Mouse (Mus musculus) cerebellum, postnatal 14 days (tissue): ENCODE results near the gene Gdf10.

Experiments used
- DNase-seq, 2 experiments: peaks; one replicate each; pipeline ENCODE4 v3.0.0; 2021; ENCODE audit warnings: mixed read lengths in 2 of 2

Gene Gdf10

GRCm38 (mm10) chr14:33923168-33924070 is at the start of gene Gdf10:
TSS of gene Gdf10 (plus strand) at chr14:33923587.
- DNase-seq = peak; percentile 40

- no peak for DNase-seq
Measured at GRCm38 (mm10) chr14:33878826-33879225, 44.6 kb upstream of the Gdf10 start.

- DNase-seq = no peak
Measured at GRCm38 (mm10) chr14:33880236-33880635, 43.2 kb upstream of the Gdf10 start.

GRCm38 (mm10) chr14:33881471-33881870 is 41.9 kb upstream of the Gdf10 start:
- no peak for DNase-seq

- DNase-seq = peak in 1 of 2 experiments; percentile 38
Measured at GRCm38 (mm10) chr14:33883046-33883445, 40.3 kb upstream of the Gdf10 start.

GRCm38 (mm10) chr14:33885466-33885865 is 37.9 kb upstream of the Gdf10 start:
- DNase-seq = no peak

GRCm38 (mm10) chr14:33888387-33889035 is 34.9 kb upstream of the Gdf10 start:
- DNase-seq = peak; percentile 35 to 50

- DNase-seq = no peak
Measured at GRCm38 (mm10) chr14:33889971-33890370, 33.4 kb upstream of the Gdf10 start.

GRCm38 (mm10) chr14:33891507-33891906 is 31.9 kb upstream of the Gdf10 start:
- DNase-seq = peak in 1 of 2 experiments; percentile 51

- no peak for DNase-seq
Measured at GRCm38 (mm10) chr14:33895777-33896176, 27.6 kb upstream of the Gdf10 start.

- DNase-seq = no peak
Measured at GRCm38 (mm10) chr14:33896628-33897300, 26.6 kb upstream of the Gdf10 start.

- no peak for DNase-seq
Measured at GRCm38 (mm10) chr14:33902783-33903182, 20.6 kb upstream of the Gdf10 start.

GRCm38 (mm10) chr14:33903199-33903598 is 20.2 kb upstream of the Gdf10 start:
- no peak for DNase-seq

- DNase-seq = no peak
Measured at GRCm38 (mm10) chr14:33904851-33905250, 18.5 kb upstream of the Gdf10 start.

GRCm38 (mm10) chr14:33913727-33914126 is 9.7 kb upstream of the Gdf10 start:
- peak; percentile 60 to 72 for DNase-seq

- DNase-seq = peak; percentile 48 to 53
Measured at GRCm38 (mm10) chr14:33914206-33914605, 9.2 kb upstream of the Gdf10 start.

GRCm38 (mm10) chr14:33920727-33921559 is 2.4 kb upstream of the Gdf10 start:
- DNase-seq = no peak

- no peak for DNase-seq
Measured at GRCm38 (mm10) chr14:33922771-33923167, 618 bp upstream of the Gdf10 start.

- DNase-seq = no peak
Measured at GRCm38 (mm10) chr14:33931853-33932252, 8.5 kb downstream of the Gdf10 start.

GRCm38 (mm10) chr14:33932935-33933703 is 9.7 kb downstream of the Gdf10 start:
- DNase-seq = peak; percentile 81 to 91

GRCm38 (mm10) chr14:33933778-33934317 is 10.5 kb downstream of the Gdf10 start:
- peak; percentile 83 to 88 for DNase-seq
